Mouse (Mus musculus): ENCODE measurements around the gene Serpine2. TPM values are rescaled to one million over a fixed set of nuclear protein-coding genes. Genes with fewer than 3 reads are reported as not detected.

Serpine2 gene
- polyA plus RNA-seq, 1 experiment = 0.02 TPM

- no peaks in the 10 kb centered on the region for H3K9me3 ChIP-seq (ENCODE audit: control insufficient read depth, low read length)
- no peaks in the 10 kb centered on the region for H3K27me3 ChIP-seq (ENCODE audit: control insufficient read depth)
- H3K4me1 ChIP-seq (ENCODE audit: control insufficient read depth) = no peaks in the 10 kb centered on the region
- H3K36me3 ChIP-seq (ENCODE audit: control insufficient read depth) = peaks cover 52% of the 10 kb centered on the region
- no peak overlapping the region for H3K4me3 ChIP-seq (replicated peaks)
- TF ChIP-seq TAL1 (IDR thresholded peaks at IDR 0.05; ENCODE audit: low read length) = no peak
- TF ChIP-seq GATA1 (IDR thresholded peaks at IDR 0.05; ENCODE audit: low read length) = no peak
These were observed 78.5 kb downstream of the Serpine2 start for GRCm38 (mm10) chr1:79782433-79782832.

GRCm38 (mm10) chr1:79778011-79778410 is 83.0 kb downstream of the Serpine2 start:
- Histone ChIP-seq H3K4me3 (replicated peaks) (no peak overlapping the region), H3K9me3 (ENCODE audit: control insufficient read depth, low read length) (no peaks in the 10 kb centered on the region), H3K27me3 (ENCODE audit: control insufficient read depth) (no peaks in the 10 kb centered on the region), H3K36me3 (ENCODE audit: control insufficient read depth) (peaks cover 49% of the 10 kb centered on the region), H3K4me1 (ENCODE audit: control insufficient read depth) (peaks cover 10% of the 10 kb centered on the region)
- TF ChIP-seq TAL1 (IDR thresholded peaks at IDR 0.05; ENCODE audit: low read length) (no peak), GATA1 (IDR thresholded peaks at IDR 0.05; ENCODE audit: low read length) (no peak)

GRCm38 (mm10) chr1:79775927-79776458 is 85.0 kb downstream of the Serpine2 start, which contains the start of the genes Mrpl44 and Wdfy1:
Gene Mrpl44 (plus strand): TSS chr1:79776018.
Gene Wdfy1 (minus strand): TSS chr1:79776143.
- Histone ChIP-seq H3K36me3 (ENCODE audit: control insufficient read depth) (peaks cover 31% of the 10 kb centered on the region), H3K4me3 (replicated peaks) (peak within 1 kb of the TSS; percentile 86), H3K27me3 (ENCODE audit: control insufficient read depth) (no peaks in the 10 kb centered on the region), H3K9me3 (ENCODE audit: control insufficient read depth, low read length) (no peaks in the 10 kb centered on the region), H3K4me1 (ENCODE audit: control insufficient read depth) (peaks cover 10% of the 10 kb centered on the region)
- TF ChIP-seq GATA1 (IDR thresholded peaks at IDR 0.05; ENCODE audit: low read length) = no peak
- no peak for TF ChIP-seq TAL1 (IDR thresholded peaks at IDR 0.05; ENCODE audit: low read length)

GRCm38 (mm10) chr1:79774164-79774780 is 86.7 kb downstream of the Serpine2 start:
- peaks cover 14% of the 10 kb centered on the region for H3K36me3 ChIP-seq (ENCODE audit: control insufficient read depth)
- H3K4me1 ChIP-seq (ENCODE audit: control insufficient read depth) = peaks cover 10% of the 10 kb centered on the region
- no peak for TF ChIP-seq TAL1 (IDR thresholded peaks at IDR 0.05; ENCODE audit: low read length)
- no peak for TF ChIP-seq GATA1 (IDR thresholded peaks at IDR 0.05; ENCODE audit: low read length)
- H3K9me3 ChIP-seq (ENCODE audit: control insufficient read depth, low read length) = no peaks in the 10 kb centered on the region
- H3K27me3 ChIP-seq (ENCODE audit: control insufficient read depth) = no peaks in the 10 kb centered on the region
- no peak overlapping the region for H3K4me3 ChIP-seq (replicated peaks)

GRCm38 (mm10) chr1:79768231-79768630 is 92.7 kb downstream of the Serpine2 start:
- Histone ChIP-seq H3K36me3 (ENCODE audit: control insufficient read depth) (no peaks in the 10 kb centered on the region), H3K9me3 (ENCODE audit: control insufficient read depth, low read length) (no peaks in the 10 kb centered on the region), H3K27me3 (ENCODE audit: control insufficient read depth) (no peaks in the 10 kb centered on the region), H3K4me1 (ENCODE audit: control insufficient read depth) (peaks cover 10% of the 10 kb centered on the region), H3K4me3 (replicated peaks) (no peak overlapping the region)
- TF ChIP-seq TAL1 (IDR thresholded peaks at IDR 0.05; ENCODE audit: low read length) = no peak
- TF ChIP-seq GATA1 (IDR thresholded peaks at IDR 0.05; ENCODE audit: low read length) = no peak

GRCm38 (mm10) chr1:79764483-79764882 is 96.5 kb downstream of the Serpine2 start:
- TF ChIP-seq TAL1 (IDR thresholded peaks at IDR 0.05; ENCODE audit: low read length) (no peak), GATA1 (IDR thresholded peaks at IDR 0.05; ENCODE audit: low read length) (no peak)
- peaks cover 37% of the 10 kb centered on the region for H3K4me1 ChIP-seq (ENCODE audit: control insufficient read depth)
- no peaks in the 10 kb centered on the region for H3K27me3 ChIP-seq (ENCODE audit: control insufficient read depth)
- no peaks in the 10 kb centered on the region for H3K9me3 ChIP-seq (ENCODE audit: control insufficient read depth, low read length)
- H3K4me3 ChIP-seq (replicated peaks) = no peak overlapping the region
- H3K36me3 ChIP-seq (ENCODE audit: control insufficient read depth) = no peaks in the 10 kb centered on the region

GRCm38 (mm10) chr1:79764031-79764430 is 96.9 kb downstream of the Serpine2 start:
- H3K9me3 ChIP-seq (ENCODE audit: control insufficient read depth, low read length) = no peaks in the 10 kb centered on the region
- H3K4me3 ChIP-seq (replicated peaks) = no peak overlapping the region
- peaks cover 37% of the 10 kb centered on the region for H3K4me1 ChIP-seq (ENCODE audit: control insufficient read depth)
- H3K36me3 ChIP-seq (ENCODE audit: control insufficient read depth) = no peaks in the 10 kb centered on the region
- TF ChIP-seq GATA1 (IDR thresholded peaks at IDR 0.05; ENCODE audit: low read length) (no peak), TAL1 (IDR thresholded peaks at IDR 0.05; ENCODE audit: low read length) (no peak)
- no peaks in the 10 kb centered on the region for H3K27me3 ChIP-seq (ENCODE audit: control insufficient read depth)

- H3K4me1 ChIP-seq (ENCODE audit: control insufficient read depth) = peaks cover 37% of the 10 kb centered on the region
- no peak for TF ChIP-seq TAL1 (IDR thresholded peaks at IDR 0.05; ENCODE audit: low read length)
- no peak for TF ChIP-seq GATA1 (IDR thresholded peaks at IDR 0.05; ENCODE audit: low read length)
These were observed 98.4 kb downstream of the Serpine2 start for GRCm38 (mm10) chr1:79762282-79763250.

GRCm38 (mm10) chr1:79761917-79762271 is 99.1 kb downstream of the Serpine2 start:
- Histone ChIP-seq H3K27me3 (ENCODE audit: control insufficient read depth) (no peaks in the 10 kb centered on the region), H3K4me1 (ENCODE audit: control insufficient read depth) (peaks cover 37% of the 10 kb centered on the region), H3K4me3 (replicated peaks) (peak overlapping the region; percentile 72), H3K9me3 (ENCODE audit: control insufficient read depth, low read length) (no peaks in the 10 kb centered on the region), H3K36me3 (ENCODE audit: control insufficient read depth) (no peaks in the 10 kb centered on the region)
- TF ChIP-seq TAL1 (IDR thresholded peaks at IDR 0.05; ENCODE audit: low read length) = no peak
- TF ChIP-seq GATA1 (IDR thresholded peaks at IDR 0.05; ENCODE audit: low read length) = no peak

More at GRCm38 (mm10) chr1:79762282-79763250, 98.4 kb downstream of the Serpine2 start:
- Histone ChIP-seq H3K4me3 (replicated peaks) (peak overlapping the region; percentile 72), H3K27me3 (ENCODE audit: control insufficient read depth) (no peaks in the 10 kb centered on the region), H3K9me3 (ENCODE audit: control insufficient read depth, low read length) (no peaks in the 10 kb centered on the region), H3K36me3 (ENCODE audit: control insufficient read depth) (no peaks in the 10 kb centered on the region)

All from erythroblast, embryonic 14.5 days (primary cell).